Mouse (Mus musculus) lung, postnatal 0 days (tissue): ENCODE data around the gene Haus7.
A peak's percentile ranks its signal among the peaks of the same experiment; 100 is the strongest.

ENCODE experiments used
- CTCF ChIP-seq: IDR thresholded peaks from 2 replicates; pipeline ENCODE4 v1.5.1; 2016; ENCODE audit warnings: antibody characterized with exemption, mild to moderate bottlenecking
- EP300 ChIP-seq: IDR thresholded peaks from 2 replicates; pipeline ENCODE4 v1.6.1; 2016; ENCODE audit warnings: antibody characterized with exemption, mild to moderate bottlenecking, control low read depth

DNA sequence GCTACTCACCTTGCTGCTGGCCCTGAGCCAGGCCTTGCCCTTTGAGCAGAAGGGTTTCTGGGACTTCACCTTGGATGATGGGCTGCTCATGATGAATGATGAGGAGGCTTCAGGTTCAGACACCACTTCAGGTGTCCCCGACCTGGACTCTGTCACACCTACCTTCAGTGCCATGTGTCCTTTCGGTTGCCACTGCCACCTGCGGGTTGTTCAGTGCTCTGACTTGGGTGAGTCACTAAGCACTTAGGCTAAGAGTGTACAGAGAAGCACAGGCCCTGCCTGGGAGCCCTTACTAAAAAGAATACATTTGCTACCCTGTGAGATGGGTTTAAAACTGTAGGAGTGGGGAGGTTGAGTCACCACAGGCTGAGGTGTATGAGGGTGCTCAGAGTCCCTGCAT, 32.0 kb upstream of the Haus7 start:
- TF ChIP-seq CTCF (peak; percentile 56), EP300 (no peak)
